Mouse (Mus musculus) cerebellum, adult 2 months (tissue): Measurements from ENCODE around the gene Txnip.

Source experiments
- CTCF ChIP-seq: fragments of 200-500 bp; IDR thresholded peaks from 2 replicates; pipeline ENCODE4 v1.5.1; 2011; ENCODE audit warnings: low read depth, mild to moderate bottlenecking, control low read depth, low read length, moderate library complexity, borderline replicate concordance; ENCODE audit not compliant: insufficient read depth
- POLR2A ChIP-seq: fragments of 200-500 bp; IDR thresholded peaks from 2 replicates; pipeline ENCODE4 v1.6.1; 2011; ENCODE audit warnings: low read length, control low read depth, borderline replicate concordance; ENCODE audit not compliant: insufficient read depth

DNA sequence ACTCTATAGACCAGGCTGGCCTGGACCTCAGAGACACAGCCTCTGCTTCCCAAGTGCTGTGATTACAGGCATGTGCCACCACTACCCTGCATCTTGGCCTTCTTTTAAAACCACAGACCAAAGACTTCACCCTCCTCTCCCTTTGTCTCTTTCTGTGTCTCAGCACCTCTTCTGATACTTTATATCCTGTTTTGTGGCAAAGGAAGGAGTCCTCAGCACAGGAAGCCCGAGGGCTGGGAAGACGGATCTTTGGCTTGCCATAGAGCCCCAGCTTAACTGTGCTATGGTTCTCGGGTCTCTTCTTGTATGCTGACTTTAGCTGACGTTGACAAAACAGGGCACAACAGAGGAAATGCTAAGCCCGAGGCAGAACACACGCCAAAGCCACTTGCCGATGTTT lies 12.9 kb downstream of the Txnip start:
- TF ChIP-seq POLR2A: no peak
- no peak for TF ChIP-seq CTCF
